Comparison of ENCODE assay signal across 13 mouse cellular contexts in the genomic region with DNA sequence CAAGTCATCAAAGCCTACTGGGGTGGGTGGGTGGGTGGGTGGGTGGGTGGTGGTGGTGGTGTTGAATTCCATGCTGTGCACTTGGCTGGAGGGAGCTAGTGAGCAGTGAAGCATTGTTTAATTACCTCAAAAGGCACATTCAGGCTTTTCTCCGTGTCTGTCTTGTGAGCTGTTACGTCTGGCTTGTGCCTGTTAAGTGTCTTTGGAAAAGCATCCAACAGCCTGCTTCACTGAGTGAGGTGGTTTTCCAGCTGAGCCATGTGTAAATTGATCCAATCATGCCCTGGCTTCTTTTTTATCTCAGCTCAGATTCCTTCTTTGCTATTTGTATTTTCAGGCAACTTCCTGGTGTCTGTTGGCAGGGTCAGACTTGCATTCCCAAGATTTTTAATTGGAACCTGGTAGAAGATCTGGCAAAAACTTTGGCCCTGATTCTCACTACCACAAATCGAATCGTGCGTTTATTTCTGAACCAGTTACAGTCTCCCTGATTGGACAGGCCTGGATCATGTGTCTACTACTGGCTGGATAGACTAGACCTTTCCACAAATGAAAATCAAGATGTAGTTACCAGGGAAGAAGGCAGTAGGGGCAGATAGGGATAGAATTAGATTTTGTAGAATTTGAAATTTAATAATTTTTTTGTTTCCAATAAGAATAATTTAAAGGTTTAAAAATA. TPM values are rescaled to one million over a fixed set of nuclear protein-coding genes. Genes with fewer than 3 reads are reported as not detected.
DNase-seq lines count a peak whose midpoint lies in the region; ATAC-seq and TF ChIP-seq lines count a peak whose summit lies in the region.
"Had no signal": no experiment of that assay in that cellular context is flagged by ENCODE, and none has a peak within 500 bp of the region (broad histone marks: within the 10 kb centered on the region; RNA-seq: fewer than 3 reads in every experiment).

No protein-coding gene starts in this region.

- no peak for ATAC-seq in hindbrain, postnatal 0 days
- no peak for ATAC-seq in stomach, embryonic 16.5 days (ENCODE audit: insufficient read depth, low FRiP score)
- no peak for ATAC-seq in stomach, postnatal 0 days (ENCODE audit: low FRiP score, low TSS enrichment)

- no peak overlapping the region for H3K4me3 ChIP-seq in hindbrain, postnatal 0 days (ENCODE audit: low read length)
- no peak overlapping the region for H3K4me3 ChIP-seq in hindbrain, embryonic 10.5 days
- no peak overlapping the region for H3K4me3 ChIP-seq in stomach, embryonic 16.5 days (replicated peaks; ENCODE audit: low read length)
- H3K4me3 ChIP-seq in stomach, postnatal 0 days (ENCODE audit: low read depth, low read length): no peak overlapping the region
- H3K4me3 ChIP-seq: intestine, embryonic 15.5 days; lung, embryonic 15.5 days had no signal

- no peak overlapping the region for H3K4me2 ChIP-seq in hindbrain, postnatal 0 days (ENCODE audit: low read depth, low read length)
- no peak overlapping the region for H3K4me2 ChIP-seq in stomach, embryonic 16.5 days (ENCODE audit: low read depth, low read length)
- no peak overlapping the region for H3K4me2 ChIP-seq in stomach, postnatal 0 days (replicated peaks; ENCODE audit: low read depth)
- H3K4me2 ChIP-seq: intestine, embryonic 15.5 days; lung, embryonic 15.5 days had no signal

- no peaks in the 10 kb centered on the region for H3K27me3 ChIP-seq in hindbrain, postnatal 0 days (ENCODE audit: insufficient read depth, low read length)
- H3K27me3 ChIP-seq in hindbrain, embryonic 10.5 days (ENCODE audit: insufficient read depth, poor library complexity, severe bottlenecking): no peaks in the 10 kb centered on the region
- H3K27me3 ChIP-seq in stomach, embryonic 16.5 days (ENCODE audit: control insufficient read depth, insufficient read depth, low read length): no peaks in the 10 kb centered on the region
- H3K27me3 ChIP-seq in stomach, postnatal 0 days (ENCODE audit: control insufficient read depth, insufficient read depth, low read length): no peaks in the 10 kb centered on the region
- H3K27me3 ChIP-seq: intestine, embryonic 15.5 days; lung, embryonic 15.5 days had no signal

- H3K9me3 ChIP-seq in hindbrain, postnatal 0 days (ENCODE audit: low read length): no peaks in the 10 kb centered on the region
- no peaks in the 10 kb centered on the region for H3K9me3 ChIP-seq in hindbrain, embryonic 10.5 days
- H3K9me3 ChIP-seq in stomach, embryonic 16.5 days (replicated peaks; ENCODE audit: control insufficient read depth, low read length): no peaks in the 10 kb centered on the region
- no peaks in the 10 kb centered on the region for H3K9me3 ChIP-seq in stomach, postnatal 0 days (ENCODE audit: control insufficient read depth, low read length)
- H3K9me3 ChIP-seq: intestine, embryonic 15.5 days; lung, embryonic 15.5 days had no signal

- peak overlapping the region; percentile 41; the same call in 1 of the 2 replicates for H3K27ac ChIP-seq in hindbrain, postnatal 0 days
- no peak overlapping the region; the same call in 1 of the 2 replicates for H3K27ac ChIP-seq in hindbrain, embryonic 10.5 days
- H3K27ac ChIP-seq in stomach, embryonic 16.5 days (ENCODE audit: low read length): peak overlapping the region; percentile 37; the same call in 1 of the 2 replicates
- H3K27ac ChIP-seq in stomach, postnatal 0 days (replicated peaks): no peak overlapping the region
- H3K27ac ChIP-seq: intestine, embryonic 15.5 days had no signal

- H3K9ac ChIP-seq in hindbrain, postnatal 0 days (replicated peaks; ENCODE audit: low read length): no peak overlapping the region
- H3K9ac ChIP-seq in stomach, embryonic 16.5 days (ENCODE audit: low read length): no peak overlapping the region
- H3K9ac ChIP-seq in stomach, postnatal 0 days (ENCODE audit: low read length): no peak overlapping the region
- H3K9ac ChIP-seq: intestine, embryonic 15.5 days; lung, embryonic 15.5 days had no signal

- no peak for TF ChIP-seq CTCF in hindbrain, postnatal 0 days (IDR thresholded peaks at IDR 0.05; ENCODE audit: low read depth)
- TF ChIP-seq CTCF in stomach, postnatal 0 days (IDR thresholded peaks at IDR 0.05; ENCODE audit: low read depth): no peak

- no peak for TF ChIP-seq EP300 in stomach, postnatal 0 days (optimal IDR thresholded peaks at IDR 0.05)

- no peaks in the 10 kb centered on the region for H3K36me3 ChIP-seq in hindbrain, postnatal 0 days (ENCODE audit: insufficient read depth, low read length)
- no peaks in the 10 kb centered on the region for H3K36me3 ChIP-seq in hindbrain, embryonic 10.5 days
- H3K36me3 ChIP-seq in stomach, embryonic 16.5 days (ENCODE audit: control insufficient read depth, insufficient read depth, low read length): no peaks in the 10 kb centered on the region
- H3K36me3 ChIP-seq in stomach, postnatal 0 days (ENCODE audit: control insufficient read depth, insufficient read depth, low read length): no peaks in the 10 kb centered on the region
- H3K36me3 ChIP-seq: intestine, embryonic 15.5 days; lung, embryonic 15.5 days had no signal

- DNase-seq in cerebellum, postnatal 10 days: peak; percentile 37 to 58
- DNase-seq in cerebellum, adult 9-10 months: no peak
- DNase-seq in hindbrain, postnatal 0 days (ENCODE audit: low spot score): peak; percentile 25
- DNase-seq in hindbrain, embryonic 10.5 days (ENCODE audit: low spot score): no peak
- no peak for DNase-seq in stomach, postnatal 0 days (ENCODE audit: low spot score)
- DNase-seq in B cell, adult 2 months: no peak
- no peak for DNase-seq in cerebellum, postnatal 4 days (ENCODE audit: low spot score in 2 of 2)
- DNase-seq: adrenal gland, postnatal 25 days; cerebellum, adult 11 months; right cerebral cortex, postnatal 14 days had no signal

- WGBS in hindbrain, postnatal 0 days: 38% methylated on average over 5 of the region's 5 CpGs
- 53% methylated on average over 5 of the region's 5 CpGs for WGBS in hindbrain, embryonic 10.5 days
- 67% methylated on average over 5 of the region's 5 CpGs for WGBS in stomach, embryonic 16.5 days
- 61% methylated on average over 5 of the region's 5 CpGs for WGBS in stomach, postnatal 0 days

- H3K4me1 ChIP-seq in hindbrain, postnatal 0 days (ENCODE audit: insufficient read depth, low read length): no peaks in the 10 kb centered on the region
- H3K4me1 ChIP-seq in hindbrain, embryonic 10.5 days (replicated peaks): peaks cover 11% of the 10 kb centered on the region
- H3K4me1 ChIP-seq in stomach, embryonic 16.5 days (ENCODE audit: control insufficient read depth, insufficient read depth, low read length): peaks cover 7% of the 10 kb centered on the region; the same call in 1 of the 2 replicates
- no peaks in the 10 kb centered on the region; the same call in 1 of the 2 replicates for H3K4me1 ChIP-seq in stomach, postnatal 0 days (replicated peaks; ENCODE audit: control insufficient read depth, insufficient read depth)

RNA-seq across cellular contexts. Expression of a gene that starts 45.9 kb away (rescaled TPM):
- total RNA-seq in hindbrain, postnatal 0 days (2014; rRNA removed): 141 and 144 TPM in 2 replicates
- 331 and 342 TPM in 2 replicates for polyA plus RNA-seq in hindbrain, postnatal 0 days (2015; fragmentation: Nextera tagmentation; extraction: Ambion mirVana)
- polyA plus RNA-seq in hindbrain, embryonic 10.5 days (2016; fragmentation: Nextera tagmentation; extraction: Ambion mirVana): 481 and 500 TPM in 2 replicates
- 336 and 342 TPM in 2 replicates for polyA plus RNA-seq in stomach, embryonic 16.5 days (2015; fragmentation: Nextera tagmentation; extraction: Ambion mirVana)
- 242 and 249 TPM in 2 replicates for polyA plus RNA-seq in stomach, postnatal 0 days (2015; fragmentation: Nextera tagmentation; extraction: Ambion mirVana)

Comparison
In these comparisons a context has a peak if more than half of its experiments do, and no peak if none do; other contexts are left out.
1. DNase-seq: peak in cerebellum, postnatal 10 days (2 of 2) and hindbrain, postnatal 0 days (single experiment); none in cerebellum, adult 9-10 months (single experiment), hindbrain, embryonic 10.5 days (single experiment), stomach, postnatal 0 days (single experiment), B cell, adult 2 months (0 of 2) and cerebellum, postnatal 4 days (0 of 2).
2. H3K27ac ChIP-seq: peak in hindbrain, postnatal 0 days (single experiment) and stomach, embryonic 16.5 days (single experiment); none in hindbrain, embryonic 10.5 days (single experiment) and stomach, postnatal 0 days (single experiment).